Mouse (Mus musculus) CH12F3 (cell line): Measurements from ENCODE around the gene Plekha5.
"Not testable (repeated sequence)": the region's sequence is repeated elsewhere in the genome, so short reads cannot be mapped to it uniquely, and the experiment has no call there.

ENCODE experiments used
- in situ Hi-C: fragments of 300-500 bp; cut with MboI; formaldehyde crosslinking; loops from 2 replicates; pipeline ENCODE4 v1.14.3; 2020; ENCODE audit warnings: low sequenced_read_pairs

The Plekha5 gene

GRCm38 (mm10) chr6:140520961-140521360, 97.1 kb downstream of the Plekha5 start:
- in situ Hi-C loops = no loop called here

GRCm38 (mm10) chr6:140521832-140522231, 98.0 kb downstream of the Plekha5 start:
- in situ Hi-C loops = no loop called here

GRCm38 (mm10) chr6:140523600-140523999, 99.7 kb downstream of the Plekha5 start:
- in situ Hi-C loops = no loop called here

- in situ Hi-C loops = no loop called here
These were observed 104.6 kb downstream of the Plekha5 start for GRCm38 (mm10) chr6:140528414-140528813.

GRCm38 (mm10) chr6:140532858-140533257, 109.0 kb downstream of the Plekha5 start:
- in situ Hi-C loops = not testable (repeated sequence)

- in situ Hi-C loops = no loop called here
These were observed 109.8 kb downstream of the Plekha5 start for GRCm38 (mm10) chr6:140533606-140534005.

GRCm38 (mm10) chr6:140535504-140535903, 111.7 kb downstream of the Plekha5 start:
- in situ Hi-C loops = no loop called here

- in situ Hi-C loops = no loop called here
These were observed 118.1 kb downstream of the Plekha5 start for GRCm38 (mm10) chr6:140541919-140542318.

GRCm38 (mm10) chr6:140543005-140543794, 119.3 kb downstream of the Plekha5 start:
- in situ Hi-C loops = no loop called here

- in situ Hi-C loops = no loop called here
These were observed 122.2 kb downstream of the Plekha5 start for GRCm38 (mm10) chr6:140546095-140546494.

GRCm38 (mm10) chr6:140546648-140547201, 122.9 kb downstream of the Plekha5 start:
- in situ Hi-C loops = no loop called here

GRCm38 (mm10) chr6:140547203-140547944, 123.5 kb downstream of the Plekha5 start:
- in situ Hi-C loops = no loop called here

- in situ Hi-C loops = no loop called here
These were observed 124.4 kb downstream of the Plekha5 start for GRCm38 (mm10) chr6:140548082-140548769.

- in situ Hi-C loops = no loop called here
These were observed 126.9 kb downstream of the Plekha5 start for GRCm38 (mm10) chr6:140550741-140551140.

- in situ Hi-C loops = no loop called here
These were observed 130.4 kb downstream of the Plekha5 start for GRCm38 (mm10) chr6:140554261-140554660.

- in situ Hi-C loops = no loop called here
These were observed 135.6 kb downstream of the Plekha5 start for GRCm38 (mm10) chr6:140559411-140559810.

- in situ Hi-C loops = no loop called here
These were observed 137.5 kb downstream of the Plekha5 start for GRCm38 (mm10) chr6:140561151-140561916.

GRCm38 (mm10) chr6:140561917-140562590, 138.2 kb downstream of the Plekha5 start:
- in situ Hi-C loops = no loop called here

GRCm38 (mm10) chr6:140567199-140567598, 143.3 kb downstream of the Plekha5 start:
- in situ Hi-C loops = no loop called here

- in situ Hi-C loops = no loop called here
These were observed 144.0 kb downstream of the Plekha5 start for GRCm38 (mm10) chr6:140567897-140568296.
